ENCODE assay signal across 9 mouse cellular contexts in the genomic region with DNA sequence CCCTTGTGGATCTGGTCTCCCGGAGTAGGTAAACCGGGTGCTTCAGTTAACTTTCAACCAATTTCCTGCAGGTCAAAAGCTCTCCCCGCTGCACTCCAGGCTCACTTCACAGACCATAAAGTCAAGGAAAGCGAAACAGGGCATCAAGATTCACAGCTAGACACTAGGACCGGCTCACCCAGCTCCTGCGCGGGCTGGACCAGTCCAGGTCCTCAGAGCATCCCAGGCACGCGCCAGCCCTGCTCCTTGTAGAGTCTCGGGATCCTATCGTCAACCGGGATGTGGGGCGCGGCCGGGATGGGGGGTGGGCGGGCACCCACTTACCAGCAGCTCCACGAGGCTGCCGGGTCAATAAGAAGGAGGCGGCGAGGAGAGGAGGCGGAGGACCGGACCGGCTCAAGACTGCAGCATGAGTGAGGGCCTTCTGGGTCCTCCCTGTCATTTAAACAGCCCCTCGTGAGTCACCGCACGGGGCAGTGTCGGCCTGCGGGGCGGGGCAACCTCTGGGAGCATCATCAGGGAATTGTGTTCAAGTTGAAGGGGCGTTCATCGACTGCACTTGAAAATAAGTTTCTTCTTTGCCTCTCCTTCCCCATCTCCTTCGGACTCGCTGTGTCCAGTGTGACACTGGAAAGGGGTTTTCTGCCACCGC. TPM values are rescaled to one million over a fixed set of nuclear protein-coding genes. Genes with fewer than 3 reads are reported as not detected.
DNase-seq lines count a peak whose midpoint lies in the region; ATAC-seq lines count a peak whose summit lies in the region.
"Had no signal": no experiment of that assay in that cellular context is flagged by ENCODE, and none has a peak within 500 bp of the region (broad histone marks: within the 10 kb centered on the region; RNA-seq: fewer than 3 reads in every experiment).

A gene (minus strand): TSS at position 413 of the 652 bp plus-strand sequence.

- peaks cover 22% of the 10 kb centered on the region for H3K4me1 ChIP-seq in kidney, embryonic 14.5 days (ENCODE audit: control insufficient read depth, insufficient read depth, low read length)
- 0 out of 2 replicates have a peak, but pooled peaks cover 7% of the 10 kb centered on the region for H3K4me1 ChIP-seq in hindbrain, embryonic 14.5 days (replicated peaks; ENCODE audit: control insufficient read depth, insufficient read depth, low read length)
- peaks cover 36% of the 10 kb centered on the region for H3K4me1 ChIP-seq in midbrain, embryonic 10.5 days

- H3K36me3 ChIP-seq in kidney, embryonic 14.5 days (ENCODE audit: control insufficient read depth, insufficient read depth, low read length), result no peaks in the 10 kb centered on the region
- H3K36me3 ChIP-seq in hindbrain, embryonic 14.5 days (replicated peaks; ENCODE audit: control insufficient read depth, insufficient read depth), result no peaks in the 10 kb centered on the region
- H3K36me3 ChIP-seq in midbrain, embryonic 10.5 days, result no peaks in the 10 kb centered on the region

- peak within 1 kb of the TSS; percentile 61 for H3K4me2 ChIP-seq in kidney, embryonic 14.5 days (replicated peaks; ENCODE audit: low read depth, low read length)
- peak within 1 kb of the TSS; percentile 49 for H3K4me2 ChIP-seq in hindbrain, embryonic 14.5 days (replicated peaks)

- peak; percentile 51 for ATAC-seq in kidney, embryonic 14.5 days (ENCODE audit: low FRiP score, low TSS enrichment)
- 0 out of 2 replicates have a peak, but pooled peaks have one; percentile 37 for ATAC-seq in hindbrain, embryonic 14.5 days (ENCODE audit: low FRiP score)
- no peak for ATAC-seq in frontal cortex, adult (ENCODE audit: low TSS enrichment)

- peak within 1 kb of the TSS; percentile 34 for H3K9ac ChIP-seq in kidney, embryonic 14.5 days (ENCODE audit: low read depth, low read length)
- peak within 1 kb of the TSS; percentile 20; the same call in 1 of the 2 replicates for H3K9ac ChIP-seq in hindbrain, embryonic 14.5 days

- whole genome bisulfite sequencing in kidney, embryonic 14.5 days, result 2% methylated on average over 34 of the region's 34 CpGs
- WGBS in hindbrain, embryonic 14.5 days, result 7% methylated on average over 34 of the region's 34 CpGs
- WGBS in midbrain, embryonic 10.5 days, result 9% methylated on average over 34 of the region's 34 CpGs

- no peak within 1 kb of the TSS for H3K27ac ChIP-seq in kidney, embryonic 14.5 days (ENCODE audit: low read depth, low read length)
- no peak within 1 kb of the TSS for H3K27ac ChIP-seq in hindbrain, embryonic 14.5 days
- no peak within 1 kb of the TSS for H3K27ac ChIP-seq in midbrain, embryonic 10.5 days (replicated peaks)
- H3K27ac ChIP-seq: macrophage had no signal

- DNase-seq in kidney, adult 11 months, result no peak
- DNase-seq in embryo, embryonic 10.5 days (ENCODE audit: low spot score), result peak; percentile 74
- no peak for DNase-seq in hindbrain, embryonic 14.5 days (ENCODE audit: low spot score)
- DNase-seq in midbrain, embryonic 10.5 days (ENCODE audit: low spot score), result peak; percentile 68
- no peak for DNase-seq in frontal cortex, postnatal 10 days (ENCODE audit: low spot score in 2 of 2)
- no peak for DNase-seq in layer of hippocampus, postnatal 25 days (ENCODE audit: extremely low spot score in 1 of 2, low spot score in 1 of 2)

- H3K4me3 ChIP-seq in kidney, embryonic 14.5 days (ENCODE audit: low read length), result peak within 1 kb of the TSS; percentile 28
- peak within 1 kb of the TSS; percentile 20 for H3K4me3 ChIP-seq in hindbrain, embryonic 14.5 days (replicated peaks; ENCODE audit: low read length)
- H3K4me3 ChIP-seq in midbrain, embryonic 10.5 days, result peak within 1 kb of the TSS; percentile 51

- H3K9me3 ChIP-seq in kidney, embryonic 14.5 days (ENCODE audit: control insufficient read depth, low read length), result no peaks in the 10 kb centered on the region
- no peaks in the 10 kb centered on the region for H3K9me3 ChIP-seq in hindbrain, embryonic 14.5 days (ENCODE audit: control insufficient read depth, low read length)
- no peaks in the 10 kb centered on the region for H3K9me3 ChIP-seq in midbrain, embryonic 10.5 days (replicated peaks)

- H3K27me3 ChIP-seq in kidney, embryonic 14.5 days (ENCODE audit: control insufficient read depth, insufficient read depth, low read length), result peaks cover 15% of the 10 kb centered on the region; the same call in 1 of the 2 replicates
- H3K27me3 ChIP-seq in hindbrain, embryonic 14.5 days (ENCODE audit: control insufficient read depth, insufficient read depth, low read length), result peaks cover 44% of the 10 kb centered on the region
- H3K27me3 ChIP-seq in midbrain, embryonic 10.5 days (ENCODE audit: low read depth, poor library complexity, severe bottlenecking), result peaks cover 73% of the 10 kb centered on the region

RNA-seq across cellular contexts. Expression of the gene that starts here (rescaled TPM):
- polyA plus RNA-seq in kidney, embryonic 14.5 days (2014; fragmentation: Nextera tagmentation; extraction: Ambion mirVana), result 0.76 and 1.1 TPM in 2 replicates
- polyA plus RNA-seq in hindbrain, embryonic 14.5 days (2014; fragmentation: Nextera tagmentation; extraction: Ambion mirVana), result 0.31 and 0.39 TPM in 2 replicates
- 0.38 and 0.52 TPM in 2 replicates for polyA plus RNA-seq in midbrain, embryonic 10.5 days (2016; fragmentation: Nextera tagmentation; extraction: Ambion mirVana)
- total RNA-seq in layer of hippocampus, postnatal 25 days (2021), result under 1 TPM; 0.12 to 0.14 TPM
- polyA plus RNA-seq: macrophage had no signal

Comparison
In these comparisons a context has a peak if more than half of its experiments do, and no peak if none do; other contexts are left out.
1. Peak in ATAC-seq, H3K4me3 ChIP-seq, H3K9ac ChIP-seq and H3K4me2 ChIP-seq in hindbrain, embryonic 14.5 days; RNA of the gene not detected or under 1 TPM.
2. Peak in DNase-seq and H3K4me3 ChIP-seq in midbrain, embryonic 10.5 days; RNA of the gene not detected or under 1 TPM.